Mouse (Mus musculus): Measurements from ENCODE around the gene Tspyl3. TPM values are rescaled to one million over a fixed set of nuclear protein-coding genes. Genes with fewer than 3 reads are reported as not detected.
A peak's percentile ranks its signal among the peaks of the same experiment; 100 is the strongest.
"Not testable (repeated sequence)": the region's sequence is repeated elsewhere in the genome, so short reads cannot be mapped to it uniquely, and the experiment has no call there.

Gene Tspyl3
- 10 to 100 TPM; 25.3 to 25.6 TPM for polyA plus RNA-seq (2017; shearing (Covaris generic))

- ATAC-seq: peak; percentile 82
Observed at GRCm38 (mm10) chr2:153224946-153225594, at the start of gene Tspyl3. Gene Tspyl3 (minus strand): TSS chr2:153225441.

GRCm38 (mm10) chr2:153274919-153275247 is 49.6 kb upstream of the Tspyl3 start:
- ATAC-seq: no peak

- ATAC-seq: not testable (repeated sequence)
Observed at GRCm38 (mm10) chr2:153274200-153274918, 49.1 kb upstream of the Tspyl3 start.

- not testable (repeated sequence) for ATAC-seq
Observed at GRCm38 (mm10) chr2:153270231-153270915, 45.1 kb upstream of the Tspyl3 start.

GRCm38 (mm10) chr2:153267331-153267730 is 42.1 kb upstream of the Tspyl3 start:
- no peak for ATAC-seq

GRCm38 (mm10) chr2:153263053-153263452 is 37.8 kb upstream of the Tspyl3 start:
- ATAC-seq: peak; percentile 98

GRCm38 (mm10) chr2:153259864-153260674 is 34.8 kb upstream of the Tspyl3 start:
- ATAC-seq: no peak

- ATAC-seq: no peak
Observed at GRCm38 (mm10) chr2:153259030-153259863, 34.0 kb upstream of the Tspyl3 start.

- ATAC-seq: no peak
Observed at GRCm38 (mm10) chr2:153256604-153257003, 31.4 kb upstream of the Tspyl3 start.

GRCm38 (mm10) chr2:153249751-153250150 is 24.5 kb upstream of the Tspyl3 start:
- no peak for ATAC-seq

- no peak for ATAC-seq
Observed at GRCm38 (mm10) chr2:153242156-153242555, 16.9 kb upstream of the Tspyl3 start.

- peak; percentile 77 for ATAC-seq
Observed at GRCm38 (mm10) chr2:153241250-153242014, 16.2 kb upstream of the Tspyl3 start, which contains the start of the genes Plagl2 and Pofut1. Gene Plagl2 (minus strand): TSS chr2:153241426. Gene Pofut1 (plus strand): TSS chr2:153241533.

- ATAC-seq: no peak
Observed at GRCm38 (mm10) chr2:153240701-153241235, 15.5 kb upstream of the Tspyl3 start.

GRCm38 (mm10) chr2:153239860-153240480 is 14.7 kb upstream of the Tspyl3 start:
- ATAC-seq: no peak

- ATAC-seq: no peak
Observed at GRCm38 (mm10) chr2:153239021-153239859, 14.0 kb upstream of the Tspyl3 start.

- ATAC-seq: no peak
Observed at GRCm38 (mm10) chr2:153238406-153238805, 13.2 kb upstream of the Tspyl3 start.

GRCm38 (mm10) chr2:153237891-153238290 is 12.7 kb upstream of the Tspyl3 start:
- ATAC-seq: peak; percentile 30

GRCm38 (mm10) chr2:153237193-153237592 is 12.0 kb upstream of the Tspyl3 start:
- ATAC-seq: no peak

GRCm38 (mm10) chr2:153228523-153228922 is 3.3 kb upstream of the Tspyl3 start:
- ATAC-seq: no peak
